Mouse (Mus musculus) midbrain, embryonic 16.5 days (tissue): ENCODE measurements around the gene Gm20388. TPM values are rescaled to one million over a fixed set of nuclear protein-coding genes. Genes with fewer than 3 reads are reported as not detected.
"Not testable (repeated sequence)": the region's sequence is repeated elsewhere in the genome, so short reads cannot be mapped to it uniquely, and the experiment has no call there.

Source experiments
- ATAC-seq: fragments of 200-750 bp; cut with Nextera tagmentation; 2 replicates; pipeline ENCODE4 v1.8.0; 2017; ENCODE audit warnings: moderate TSS enrichment
- H3K27ac ChIP-seq: fragments of 300-500 bp; sonication (generic); 2 replicates; pipeline ENCODE4 v1.5.1; 2014; ENCODE audit warnings: mild to moderate bottlenecking, low read length, mixed read lengths
- H3K27me3 ChIP-seq: fragments of 300-500 bp; sonication (generic); 2 replicates; pipeline ENCODE4 v1.6.1; 2014; ENCODE audit warnings: low read depth, low read length, mixed read lengths; ENCODE audit not compliant: control insufficient read depth, insufficient read depth
- H3K36me3 ChIP-seq: fragments of 300-500 bp; sonication (generic); 2 replicates; pipeline ENCODE4 v1.6.1; 2014; ENCODE audit warnings: mild to moderate bottlenecking, low read length, moderate library complexity, mixed read lengths; ENCODE audit not compliant: control insufficient read depth, insufficient read depth
- H3K4me1 ChIP-seq: fragments of 300-500 bp; sonication (generic); 2 replicates; pipeline ENCODE4 v1.6.1; 2014; ENCODE audit warnings: mild to moderate bottlenecking, low read length, mixed read lengths; ENCODE audit not compliant: control insufficient read depth, insufficient read depth
- H3K4me2 ChIP-seq: fragments of 300-500 bp; sonication (generic); 2 replicates; pipeline ENCODE4 v1.6.1; 2014; ENCODE audit warnings: mild to moderate bottlenecking, low read length, mixed read lengths
- H3K4me3 ChIP-seq: fragments of 300-500 bp; sonication (generic); 2 replicates; pipeline ENCODE4 v1.5.1; 2014; ENCODE audit warnings: low read depth, mild to moderate bottlenecking, low read length, moderate library complexity, mixed read lengths
- H3K9ac ChIP-seq: fragments of 300-500 bp; sonication (generic); 2 replicates; pipeline ENCODE4 v1.6.1; 2014; ENCODE audit warnings: low read depth, low read length, mixed read lengths
- H3K9me3 ChIP-seq: fragments of 300-500 bp; sonication (generic); replicated peaks from 2 replicates; pipeline ENCODE4 v1.6.1; 2014; ENCODE audit warnings: mild to moderate bottlenecking, low read length, mixed read lengths; ENCODE audit not compliant: control insufficient read depth, poor library complexity, severe bottlenecking
- WGBS: fragments of 180-500 bp; shearing (Covaris S2); extraction: QIAGEN DNeasy Blood & Tissue Kit; methylation state at CpG from one replicate; pipeline ENCODE4 v1.1.7; 2014; 5-methylcytosine and 5-hydroxymethylcytosine counted together
- polyA plus RNA-seq: library from polyadenylated mRNA; unstranded; fragments of >200 nt; fragmentation: Nextera tagmentation; extraction: Ambion mirVana; gene quantifications from 2 replicates; pipeline ENCODE4 v1.2.1, GENCODE M21; 2015

Gene Gm20388
- polyA plus RNA-seq, 1 experiment from 2014 or later: 7.5 TPM

DNA sequence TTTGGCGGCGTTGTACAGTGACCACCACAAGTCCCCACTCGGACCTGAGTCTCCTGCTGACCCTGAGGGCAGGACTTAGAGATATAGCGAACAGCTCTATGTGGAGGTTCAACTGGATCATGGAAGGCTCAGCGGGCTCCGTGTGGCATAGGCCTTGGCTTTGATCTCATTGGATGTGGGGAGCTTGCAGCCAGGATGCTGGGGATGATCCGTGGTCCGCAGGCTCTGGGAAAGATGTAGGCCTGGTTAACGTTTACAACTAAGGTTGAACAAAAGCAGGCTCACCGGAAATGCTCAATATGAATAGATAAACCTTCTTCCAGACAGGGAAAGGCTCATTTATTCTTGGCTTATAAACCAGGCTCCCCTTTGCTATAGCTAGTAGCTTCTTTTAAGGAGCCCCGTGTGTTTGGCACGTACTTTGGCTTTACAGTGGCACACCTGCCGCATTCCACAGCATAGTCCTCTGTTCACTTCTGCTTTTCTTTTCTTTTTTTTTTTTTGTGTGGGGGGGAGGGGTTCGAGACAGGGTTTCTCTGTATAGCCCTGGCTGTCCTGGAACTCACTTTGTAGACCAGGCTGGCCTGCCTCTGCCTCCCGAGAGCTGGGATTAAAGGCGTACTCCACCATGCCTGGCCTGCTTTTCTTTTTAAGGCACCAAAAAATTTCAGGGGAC, 1218.8 kb downstream of the Gm20388 start:
- H3K4me2 ChIP-seq: no peak overlapping the region
- ATAC-seq: no peak
- 12% methylated on average over 16 of the region's 16 CpGs for WGBS

DNA sequence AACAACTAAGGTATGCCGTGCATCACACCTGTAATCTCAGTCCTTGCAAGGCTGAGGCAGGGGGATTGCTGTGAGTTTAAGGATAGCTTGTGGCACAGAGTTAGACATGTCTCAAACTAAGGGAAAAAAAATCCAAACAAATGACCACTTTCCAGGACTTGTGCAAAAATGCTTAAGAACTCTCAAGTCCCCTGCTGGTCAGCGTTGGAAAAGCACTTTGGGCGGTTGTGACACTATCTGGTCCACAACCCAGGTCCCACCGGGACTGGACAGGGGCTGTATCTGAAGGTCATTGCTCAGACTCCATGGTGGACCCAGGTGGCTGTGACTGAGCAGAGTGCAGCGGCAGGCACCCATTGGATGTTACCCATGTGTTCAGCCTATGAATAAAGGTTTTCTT, 1219.9 kb downstream of the Gm20388 start:
- Histone ChIP-seq H3K36me3 (no peaks in the 10 kb centered on the region), H3K4me1 (peaks cover 13% of the 10 kb centered on the region), H3K4me2 (no peak overlapping the region), H3K4me3 (no peak overlapping the region), H3K9ac (no peak overlapping the region), H3K27me3 (peaks cover 57% of the 10 kb centered on the region), H3K27ac (no peak overlapping the region), H3K9me3 (no peaks in the 10 kb centered on the region)
- WGBS: 38% methylated on average over 5 of the region's 5 CpGs
- ATAC-seq: no peak

More for the DNA sequence above, 1218.8 kb downstream of the Gm20388 start:
- no peak overlapping the region for H3K9ac ChIP-seq
- H3K4me3 ChIP-seq: no peak overlapping the region
- H3K4me1 ChIP-seq: peaks cover 14% of the 10 kb centered on the region
- H3K27ac ChIP-seq: no peak overlapping the region
- no peaks in the 10 kb centered on the region for H3K36me3 ChIP-seq
- H3K9me3 ChIP-seq: no peaks in the 10 kb centered on the region; the same call in 1 of the 2 replicates
- peaks cover 67% of the 10 kb centered on the region for H3K27me3 ChIP-seq

GRCm38 (mm10) chr8:121132961-121133513, 1222.4 kb downstream of the Gm20388 start:
- Histone ChIP-seq H3K9ac (no peak overlapping the region), H3K4me2 (no peak overlapping the region), H3K9me3 (no peaks in the 10 kb centered on the region; the same call in 1 of the 2 replicates), H3K4me1 (peaks cover 8% of the 10 kb centered on the region), H3K27ac (no peak overlapping the region), H3K36me3 (no peaks in the 10 kb centered on the region), H3K27me3 (peaks cover 43% of the 10 kb centered on the region), H3K4me3 (no peak overlapping the region)
- 71% methylated on average over 5 of the region's 5 CpGs for WGBS
- ATAC-seq: no peak

GRCm38 (mm10) chr8:121134102-121134501, 1223.5 kb downstream of the Gm20388 start:
- no peaks in the 10 kb centered on the region for H3K36me3 ChIP-seq
- no peak overlapping the region for H3K9ac ChIP-seq
- no peak overlapping the region for H3K27ac ChIP-seq
- no peaks in the 10 kb centered on the region; the same call in 1 of the 2 replicates for H3K9me3 ChIP-seq
- 86% methylated on average over 10 of the region's 10 CpGs for WGBS
- ATAC-seq: no peak
- peaks cover 38% of the 10 kb centered on the region for H3K27me3 ChIP-seq
- no peaks in the 10 kb centered on the region for H3K4me1 ChIP-seq
- no peak overlapping the region for H3K4me3 ChIP-seq
- H3K4me2 ChIP-seq: no peak overlapping the region

DNA sequence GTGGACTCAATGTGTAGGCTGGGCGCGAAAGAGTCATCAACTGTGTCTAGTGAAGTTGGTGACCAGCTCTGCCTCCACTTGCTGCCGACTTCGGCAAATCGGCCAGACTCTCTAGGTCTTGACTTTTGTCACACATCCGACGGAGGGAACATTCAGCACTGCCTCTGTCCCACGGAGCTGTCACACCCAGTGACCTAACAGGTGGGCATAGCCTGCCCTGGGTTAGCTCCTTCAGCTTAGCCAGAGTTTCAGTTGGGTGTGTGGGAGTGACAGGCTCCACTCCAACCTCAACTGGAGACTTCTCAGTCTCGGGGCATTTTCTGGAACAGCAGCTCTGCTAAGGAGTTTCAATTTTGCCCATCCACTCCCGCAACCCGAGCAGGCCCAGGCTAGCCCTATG, 1223.9 kb downstream of the Gm20388 start:
- no peak overlapping the region for H3K4me3 ChIP-seq
- H3K9ac ChIP-seq: no peak overlapping the region
- H3K4me1 ChIP-seq: no peaks in the 10 kb centered on the region
- H3K4me2 ChIP-seq: no peak overlapping the region
- WGBS: 87% methylated on average over 11 of the region's 11 CpGs
- no peaks in the 10 kb centered on the region for H3K36me3 ChIP-seq
- ATAC-seq: no peak
- peaks cover 35% of the 10 kb centered on the region for H3K27me3 ChIP-seq
- no peaks in the 10 kb centered on the region; the same call in 1 of the 2 replicates for H3K9me3 ChIP-seq
- H3K27ac ChIP-seq: no peak overlapping the region

- H3K9me3 ChIP-seq: no peaks in the 10 kb centered on the region; the same call in 1 of the 2 replicates
- H3K4me2 ChIP-seq: no peak overlapping the region
- no peak overlapping the region for H3K9ac ChIP-seq
- no peaks in the 10 kb centered on the region for H3K4me1 ChIP-seq
- no peak overlapping the region for H3K4me3 ChIP-seq
- no peak for ATAC-seq
- peaks cover 19% of the 10 kb centered on the region for H3K27me3 ChIP-seq
- H3K36me3 ChIP-seq: no peaks in the 10 kb centered on the region
- 96% methylated on average over 6 of the region's 6 CpGs for WGBS
- H3K27ac ChIP-seq: no peak overlapping the region
These were observed 1226.2 kb downstream of the Gm20388 start for GRCm38 (mm10) chr8:121136856-121137255.

GRCm38 (mm10) chr8:121145457-121146134, 1235.0 kb downstream of the Gm20388 start:
- H3K27ac ChIP-seq, H3K4me1 ChIP-seq, H3K9ac ChIP-seq, H3K27me3 ChIP-seq, H3K4me3 ChIP-seq, H3K4me2 ChIP-seq, H3K36me3 ChIP-seq, H3K9me3 ChIP-seq, ATAC-seq: not testable (repeated sequence)
- 68% methylated on average over 4 of the region's 6 CpGs for WGBS

DNA sequence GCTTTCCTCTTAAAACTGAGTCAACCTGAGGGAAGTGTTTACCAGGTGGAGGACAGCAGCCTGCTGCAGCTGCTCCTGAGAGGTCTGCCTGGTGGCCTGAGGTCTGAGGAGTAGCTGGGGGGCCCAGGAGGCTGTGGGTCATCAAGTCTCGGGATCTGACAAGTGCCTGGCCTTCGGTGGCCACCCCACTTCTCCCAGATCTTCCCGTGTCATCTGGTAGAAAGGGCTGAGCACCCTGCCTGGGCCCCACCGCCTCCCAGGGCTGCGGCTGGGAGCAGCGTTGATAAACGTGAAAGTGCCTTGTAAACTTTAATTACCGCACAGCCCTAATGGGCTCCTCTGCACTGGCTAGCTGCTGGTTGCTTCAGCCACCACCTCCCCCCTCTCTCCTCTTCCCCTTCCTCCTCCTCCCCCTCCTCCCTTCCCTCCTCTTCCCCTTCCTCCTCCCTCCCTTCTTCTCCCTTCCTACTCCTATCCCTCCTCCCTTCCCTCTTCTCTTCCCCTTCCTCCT, 1238.0 kb downstream of the Gm20388 start:
- H3K4me2 ChIP-seq: no peak overlapping the region
- H3K27me3 ChIP-seq: no peaks in the 10 kb centered on the region; the same call in 1 of the 2 replicates
- ATAC-seq: no peak
- H3K9me3 ChIP-seq: no peaks in the 10 kb centered on the region
- no peak overlapping the region for H3K4me3 ChIP-seq
- no peak overlapping the region for H3K27ac ChIP-seq
- 51% methylated on average over 8 of the region's 8 CpGs for WGBS
- no peak overlapping the region for H3K9ac ChIP-seq
- no peaks in the 10 kb centered on the region for H3K4me1 ChIP-seq
- no peaks in the 10 kb centered on the region for H3K36me3 ChIP-seq

GRCm38 (mm10) chr8:121152394-121152793, 1241.8 kb downstream of the Gm20388 start:
- Histone ChIP-seq H3K9me3 (no peaks in the 10 kb centered on the region), H3K9ac (no peak overlapping the region), H3K27me3 (no peaks in the 10 kb centered on the region; the same call in 1 of the 2 replicates), H3K4me2 (no peak overlapping the region), H3K27ac (no peak overlapping the region), H3K4me1 (no peaks in the 10 kb centered on the region), H3K36me3 (no peaks in the 10 kb centered on the region), H3K4me3 (no peak overlapping the region)
- ATAC-seq: no peak
- 70% methylated on average over 12 of the region's 12 CpGs for WGBS
